Mouse (Mus musculus) myocyte (in vitro differentiated cells): Measurements from ENCODE around the gene Nrip3.

Source experiments
- MAX ChIP-seq: IDR thresholded peaks from one replicate; pipeline ENCODE4 v1.6.1; 2011; ENCODE audit warnings: low read depth, mild to moderate bottlenecking, control low read depth
- MYOD1 ChIP-seq, 3 experiments: IDR thresholded peaks; one replicate each; pipeline ENCODE4 v1.6.1; 2011; ENCODE audit warnings: control low read depth in 2 of 3, low read depth in 2 of 3, mild to moderate bottlenecking in 2 of 3, moderate library complexity in 1 of 3; ENCODE audit not compliant: insufficient read length in 2 of 3, control insufficient read depth in 1 of 3
- MYOG ChIP-seq, 3 experiments: IDR thresholded peaks; one replicate each; pipeline ENCODE4 v1.6.1; 2011; ENCODE audit warnings: control low read depth in 2 of 3, low read depth in 2 of 3, mild to moderate bottlenecking in 2 of 3; ENCODE audit not compliant: insufficient read length in 2 of 3, control insufficient read depth in 1 of 3, insufficient read depth in 1 of 3
- POLR2A ChIP-seq: IDR thresholded peaks from one replicate; pipeline ENCODE4 v1.6.1; 2011; ENCODE audit warnings: low read depth, mild to moderate bottlenecking, control low read depth, moderate library complexity; ENCODE audit not compliant: insufficient read length
- REST ChIP-seq: IDR thresholded peaks from one replicate; pipeline ENCODE4 v1.6.1; 2011; ENCODE audit warnings: mild to moderate bottlenecking, control low read depth, moderate library complexity; ENCODE audit not compliant: insufficient read depth, insufficient read length
- SRF ChIP-seq: IDR thresholded peaks from one replicate; pipeline ENCODE4 v1.6.1; 2011; ENCODE audit warnings: low read depth; ENCODE audit not compliant: control insufficient read depth, insufficient read length
- USF1 ChIP-seq: IDR thresholded peaks from one replicate; pipeline ENCODE4 v1.6.1; 2011; ENCODE audit warnings: low read depth, mild to moderate bottlenecking, control low read depth, moderate library complexity

DNA sequence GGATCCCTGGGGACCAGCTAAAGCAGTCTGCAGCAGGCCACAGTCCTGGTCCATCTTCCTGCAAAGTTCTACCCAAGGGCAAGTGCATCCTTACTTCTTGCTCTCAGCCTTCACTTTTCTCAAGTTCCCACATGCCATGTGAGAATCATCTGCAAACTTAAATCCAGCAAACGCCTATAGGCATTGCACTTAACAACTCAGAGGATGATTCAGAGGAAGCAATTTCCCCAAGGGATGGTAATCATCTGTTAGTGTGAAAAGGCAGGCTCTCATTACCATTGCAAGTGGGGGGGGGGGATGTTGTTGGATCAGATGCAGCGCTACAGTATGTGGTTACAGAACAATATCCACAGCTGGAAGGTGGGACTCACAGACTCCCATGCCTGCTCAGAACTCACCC, 12.7 kb upstream of the Nrip3 start:
- TF ChIP-seq POLR2A (no peak), MYOD1 (IDR thresholded peaks at IDR 0.05; ENCODE audit: control insufficient read depth in 1 of 3, insufficient read length in 2 of 3, low read depth in 2 of 3) (no peak), USF1 (no peak), MAX (no peak), REST (no peak), SRF (no peak), MYOG (IDR thresholded peaks at IDR 0.05; ENCODE audit: control insufficient read depth in 1 of 3, insufficient read depth in 1 of 3, insufficient read length in 2 of 3, low read depth in 2 of 3) (no peak)
